Mouse (Mus musculus): Measurements from ENCODE around the gene Pramef12. TPM values are rescaled to one million over a fixed set of nuclear protein-coding genes. Genes with fewer than 3 reads are reported as not detected.
A peak's percentile ranks its signal among the peaks of the same experiment; 100 is the strongest.

Pramef12 gene
- total and polyA plus RNA-seq, 3 experiments, result 0.13 to 0.46 (median 0.16) TPM

DNA sequence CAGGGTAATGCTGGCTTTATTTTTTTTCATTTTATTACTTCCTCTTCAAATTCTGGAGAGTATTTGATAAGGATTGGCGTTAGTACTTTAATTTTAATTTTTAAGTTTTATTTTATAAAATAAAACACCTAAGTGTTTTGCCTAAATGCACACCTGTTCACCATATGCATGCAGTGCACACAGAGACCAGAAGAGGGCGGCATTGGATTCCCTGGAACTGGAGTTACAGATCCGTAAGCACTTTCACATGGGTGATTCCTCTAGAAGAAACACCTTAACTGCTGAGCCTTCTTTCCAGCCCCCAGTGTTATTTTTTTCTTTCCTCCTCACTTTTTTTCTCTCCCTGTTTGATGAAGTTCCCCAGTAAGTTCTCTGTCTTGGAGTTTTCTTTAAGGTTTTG is 20.6 kb upstream of the Pramef12 start:
- Histone ChIP-seq H3K4me2 (ENCODE audit: insufficient read depth, low read depth, poor library complexity, severe bottlenecking) (no peak overlapping the region), H3K4me1 (ENCODE audit: control insufficient read depth in 1 of 2, insufficient read depth in 2 of 2) (no peaks in the 10 kb centered on the region), H3K27me3 (replicated peaks) (peaks cover 4% of the 10 kb centered on the region), H3K9ac (ENCODE audit: insufficient read depth, low read depth) (no peak overlapping the region), H3K79me2 (replicated peaks; ENCODE audit: control insufficient read depth, extremely low read depth, insufficient read depth, poor library complexity, severe bottlenecking) (no peaks in the 10 kb centered on the region), H3K36me3 (replicated peaks in 1 of 2; ENCODE audit: control insufficient read depth in 1 of 2, insufficient read depth in 1 of 2, low read length in 1 of 2) (no peaks in the 10 kb centered on the region), H3K4me3 (replicated peaks in 1 of 3; ENCODE audit: low read depth in 2 of 3, low read length in 2 of 3, poor library complexity in 1 of 3) (no peak overlapping the region), H3K9me3 (replicated peaks; ENCODE audit: low read length) (peaks cover 7% of the 10 kb centered on the region), H3K27ac (ENCODE audit: insufficient read depth, low read depth) (no peak overlapping the region)
- in situ Hi-C loops (cut with MboI; ENCODE audit: low pct_ligation_motif_present, low pct_unique_long_range_greater_than_20kb, low sequenced_read_pairs) (no loop called here), dilution Hi-C loops (cut with MboI; ENCODE audit: extremely low pct_ligation_motif_present, extremely low pct_unique_long_range_greater_than_20kb, low sequenced_read_pairs) (no loop called here)
- DNase-seq (ENCODE audit: extremely low read depth), result peak; percentile 18
- TF ChIP-seq CTCF (conservative IDR thresholded peaks at IDR 0.05 in 1 of 2, IDR thresholded peaks at IDR 0.05 in 1 of 2; ENCODE audit: low read depth in 2 of 2, low read length in 2 of 2), result peak; percentile 36 to 51
- no peak for TF ChIP-seq HCFC1 (IDR thresholded peaks at IDR 0.05; ENCODE audit: low read depth, low read length)
- TF ChIP-seq RAD21 (IDR thresholded peaks at IDR 0.05; ENCODE audit: low read depth, low read length), result peak; percentile 20

DNA sequence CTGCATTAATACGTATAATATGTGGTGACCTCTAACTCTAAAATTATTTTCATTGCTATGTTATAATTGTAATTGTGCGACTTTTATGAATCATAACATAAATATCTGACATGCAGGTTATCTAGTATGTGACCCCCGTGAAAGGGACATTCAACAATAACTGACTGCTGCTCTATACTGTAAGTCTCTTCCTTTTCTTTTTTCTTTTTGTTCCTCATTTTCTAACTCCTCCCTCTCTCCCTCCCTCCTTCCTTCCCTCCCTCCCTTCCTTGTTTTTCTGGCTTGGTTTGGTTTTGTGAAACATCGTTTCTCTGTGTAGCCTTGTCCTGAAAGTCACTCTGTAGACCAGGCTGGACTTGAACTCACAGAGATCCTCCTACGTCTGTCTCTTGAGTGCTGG is 16.3 kb upstream of the Pramef12 start:
- Histone ChIP-seq H3K9me3 (replicated peaks; ENCODE audit: low read length) (peaks cover 16% of the 10 kb centered on the region), H3K36me3 (replicated peaks in 1 of 2; ENCODE audit: control insufficient read depth in 1 of 2, insufficient read depth in 1 of 2, low read length in 1 of 2) (no peaks in the 10 kb centered on the region), H3K4me1 (ENCODE audit: control insufficient read depth in 1 of 2, insufficient read depth in 2 of 2) (no peaks in the 10 kb centered on the region), H3K4me2 (ENCODE audit: insufficient read depth, low read depth, poor library complexity, severe bottlenecking) (no peak overlapping the region), H3K9ac (ENCODE audit: insufficient read depth, low read depth) (no peak overlapping the region), H3K27ac (ENCODE audit: insufficient read depth, low read depth) (no peak overlapping the region), H3K79me2 (replicated peaks; ENCODE audit: control insufficient read depth, extremely low read depth, insufficient read depth, poor library complexity, severe bottlenecking) (no peaks in the 10 kb centered on the region), H3K27me3 (replicated peaks) (peaks cover 6% of the 10 kb centered on the region), H3K4me3 (replicated peaks in 1 of 3; ENCODE audit: low read depth in 2 of 3, low read length in 2 of 3, poor library complexity in 1 of 3) (no peak overlapping the region)
- in situ Hi-C loops (cut with MboI; ENCODE audit: low pct_ligation_motif_present, low pct_unique_long_range_greater_than_20kb, low sequenced_read_pairs) (no loop called here), dilution Hi-C loops (cut with MboI; ENCODE audit: extremely low pct_ligation_motif_present, extremely low pct_unique_long_range_greater_than_20kb, low sequenced_read_pairs) (no loop called here)
- TF ChIP-seq ZC3H11A (IDR thresholded peaks at IDR 0.05; ENCODE audit: low read depth, low read length) (no peak), JUN (IDR thresholded peaks at IDR 0.05; ENCODE audit: insufficient read depth, low read depth, low read length) (no peak), BHLHE40 (IDR thresholded peaks at IDR 0.05; ENCODE audit: low read depth, low read length) (no peak), MYC (IDR thresholded peaks at IDR 0.05; ENCODE audit: low read depth, low read length) (no peak), KAT2A (IDR thresholded peaks at IDR 0.05; ENCODE audit: insufficient replicate concordance, low read length) (no peak)
- DNase-seq (ENCODE audit: extremely low read depth), result no peak

DNA sequence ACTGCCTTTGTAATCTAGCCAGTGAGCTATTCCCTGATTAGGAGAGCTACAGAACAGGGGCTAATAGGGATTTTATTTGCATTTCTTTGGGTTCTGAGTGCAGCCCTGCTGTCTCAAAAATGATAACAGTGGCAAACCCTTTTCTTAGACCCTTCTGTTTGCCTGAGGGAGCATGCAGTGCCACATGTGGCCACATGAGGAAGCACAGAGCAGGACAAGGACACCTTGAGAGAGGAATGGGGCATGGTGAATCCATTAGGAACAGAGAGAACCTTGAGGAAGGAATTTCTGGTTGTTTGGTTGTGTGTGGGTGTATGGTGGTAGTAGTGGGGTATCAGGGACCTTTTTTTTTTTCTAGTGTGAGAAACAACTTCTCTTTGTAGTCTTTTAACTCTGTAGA is 12.4 kb upstream of the Pramef12 start:
- dilution Hi-C loops (cut with MboI; ENCODE audit: extremely low pct_ligation_motif_present, extremely low pct_unique_long_range_greater_than_20kb, low sequenced_read_pairs) (no loop called here), in situ Hi-C loops (cut with MboI; ENCODE audit: low pct_ligation_motif_present, low pct_unique_long_range_greater_than_20kb, low sequenced_read_pairs) (no loop called here)
- peaks cover 35% of the 10 kb centered on the region for H3K9me3 ChIP-seq (replicated peaks; ENCODE audit: low read length)
- H3K4me3 ChIP-seq (replicated peaks in 1 of 3; ENCODE audit: low read depth in 2 of 3, low read length in 2 of 3, poor library complexity in 1 of 3), result no peak overlapping the region
- no peak overlapping the region for H3K27ac ChIP-seq (ENCODE audit: insufficient read depth, low read depth)
- H3K9ac ChIP-seq (ENCODE audit: insufficient read depth, low read depth), result no peak overlapping the region
- H3K4me2 ChIP-seq (ENCODE audit: insufficient read depth, low read depth, poor library complexity, severe bottlenecking), result no peak overlapping the region
- H3K27me3 ChIP-seq (replicated peaks), result peaks cover 3% of the 10 kb centered on the region
- no peaks in the 10 kb centered on the region for H3K4me1 ChIP-seq (ENCODE audit: control insufficient read depth in 1 of 2, insufficient read depth in 2 of 2)
- DNase-seq (ENCODE audit: extremely low read depth), result peak; percentile 16
- no peaks in the 10 kb centered on the region for H3K36me3 ChIP-seq (replicated peaks in 1 of 2; ENCODE audit: control insufficient read depth in 1 of 2, insufficient read depth in 1 of 2, low read length in 1 of 2)
- H3K79me2 ChIP-seq (replicated peaks; ENCODE audit: control insufficient read depth, extremely low read depth, insufficient read depth, poor library complexity, severe bottlenecking), result no peaks in the 10 kb centered on the region
- TF ChIP-seq MAZ (IDR thresholded peaks at IDR 0.05; ENCODE audit: low read depth, low read length), result no peak
- TF ChIP-seq CTCF (conservative IDR thresholded peaks at IDR 0.05 in 1 of 2, IDR thresholded peaks at IDR 0.05 in 1 of 2; ENCODE audit: low read depth in 2 of 2, low read length in 2 of 2), result peak; percentile 25 to 35; a peak in 1 of 4 replicates
- no peak for TF ChIP-seq BHLHE40 (IDR thresholded peaks at IDR 0.05; ENCODE audit: low read depth, low read length)

Data from CH12.LX (cell line).